Mouse (Mus musculus) cerebellum, postnatal 36 days (tissue): ENCODE data around the gene Bpifc.
"Not testable (repeated sequence)": the region's sequence is repeated elsewhere in the genome, so short reads cannot be mapped to it uniquely, and the experiment has no call there.

Experiments
- DNase-seq, 2 experiments: peaks; one replicate each; pipeline ENCODE4 v3.0.0; 2021 to 2022; ENCODE audit warnings: mixed read lengths in 2 of 2

The Bpifc gene

DNA sequence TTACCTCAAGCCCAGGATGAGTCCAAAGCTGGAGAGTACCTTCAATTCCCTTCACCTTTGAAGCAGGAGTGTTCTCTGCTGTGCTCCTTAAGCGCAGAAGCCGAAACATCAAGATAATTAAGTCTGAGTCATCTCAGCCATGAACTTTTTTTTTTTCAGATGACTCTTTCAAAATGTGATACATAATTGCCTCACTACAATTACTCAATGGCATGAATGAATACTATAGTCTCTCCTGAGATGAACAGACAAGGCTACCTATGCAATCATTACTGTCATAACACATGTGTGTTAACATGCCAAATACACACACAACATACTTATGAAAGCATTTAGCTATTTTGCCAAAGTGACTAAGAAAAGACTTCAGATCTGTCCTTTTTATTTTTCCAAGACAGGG is at the start of gene Bpifc:
Bpifc (minus strand) TSS at position 115 of the 400 bp plus-strand sequence.
- no peak for DNase-seq

DNA sequence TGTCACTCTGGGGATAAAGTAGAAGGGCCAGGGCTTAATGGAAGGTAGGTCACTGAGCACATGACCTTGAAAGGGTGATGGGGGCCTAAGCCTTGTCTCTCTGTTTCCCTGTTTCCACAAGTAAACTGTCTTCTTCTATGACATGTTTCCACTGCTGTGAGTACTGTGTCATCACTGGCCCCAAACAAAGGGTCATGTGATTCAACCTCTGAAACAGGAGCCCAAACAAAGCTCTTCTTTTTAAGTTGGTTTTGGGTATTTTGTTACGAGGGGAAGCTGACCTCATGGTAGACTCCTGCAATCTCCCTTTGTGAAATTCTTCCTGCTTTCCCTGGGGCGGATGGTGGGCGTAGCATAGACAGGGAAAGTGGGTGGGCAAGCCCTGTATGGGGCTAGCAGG is 48.6 kb upstream of the Bpifc start:
- DNase-seq, result no peak

DNA sequence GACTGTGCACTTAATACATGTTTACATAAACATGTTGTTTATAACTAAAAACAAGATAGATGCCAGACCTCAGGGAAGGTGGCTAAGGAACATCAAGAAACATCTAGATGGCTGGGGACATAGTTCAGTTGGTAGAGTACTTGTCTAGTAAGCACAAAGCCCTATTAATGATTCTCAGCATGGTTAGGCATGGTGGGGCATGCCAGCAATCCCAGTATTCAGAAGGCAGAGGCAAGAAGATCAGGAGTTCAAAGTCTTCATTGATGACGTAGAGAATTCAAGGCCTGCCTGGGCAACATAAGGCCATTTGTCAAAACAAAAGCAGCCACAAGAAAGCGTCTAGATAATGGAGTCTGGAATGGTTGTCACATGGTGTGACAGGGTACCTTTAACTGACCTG is 46.0 kb upstream of the Bpifc start:
- DNase-seq, result no peak

DNA sequence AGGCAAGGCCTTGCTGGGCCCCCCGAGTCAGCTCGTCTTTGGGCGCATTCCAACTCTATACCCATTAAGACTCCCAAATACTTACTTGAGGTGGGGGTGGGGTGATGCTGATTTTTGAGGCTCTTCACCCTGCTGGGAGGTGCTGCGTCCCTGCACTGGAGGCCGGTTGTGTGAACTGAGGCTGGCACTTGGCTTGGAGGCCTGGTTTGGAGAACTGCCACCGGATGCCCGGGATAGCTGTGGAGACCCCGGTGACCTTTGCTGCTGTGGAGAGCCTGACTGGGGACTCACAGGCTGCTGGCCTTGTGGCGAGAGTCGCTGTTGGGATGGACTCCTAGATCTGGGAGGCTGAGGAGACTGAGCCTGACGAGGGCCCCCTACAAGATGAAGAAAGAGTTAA is 45.6 kb upstream of the Bpifc start:
- DNase-seq, result no peak

DNA sequence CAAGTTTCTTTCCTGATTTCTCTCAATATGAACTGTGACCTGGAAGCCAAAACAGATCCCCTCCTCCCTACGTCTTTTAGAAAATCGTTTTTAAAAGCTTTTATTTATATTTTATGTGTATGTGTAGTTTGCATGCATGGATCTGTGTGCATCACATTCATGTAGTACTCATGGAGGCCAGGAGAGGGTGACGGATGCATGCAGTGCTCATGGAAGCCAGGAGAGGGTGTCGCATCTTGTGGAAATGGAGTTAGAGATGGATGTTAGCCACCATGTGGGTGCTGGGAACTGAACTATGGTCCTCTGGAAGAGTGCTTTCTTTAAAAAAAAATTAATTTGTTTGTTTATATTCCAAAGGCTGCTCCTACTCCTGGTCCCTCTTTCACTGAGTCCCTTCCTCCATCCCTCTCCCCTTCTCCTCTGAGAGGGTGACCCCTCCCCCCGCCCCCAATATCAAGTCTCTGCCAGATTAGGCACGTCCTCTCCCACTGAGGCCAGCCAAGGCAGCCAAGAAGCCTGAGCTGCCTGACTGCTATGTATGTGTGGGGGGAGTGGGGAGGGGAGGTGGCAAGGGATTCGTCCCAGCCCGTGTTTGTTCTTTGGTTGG is 44.7 kb upstream of the Bpifc start:
- DNase-seq, result no peak

DNA sequence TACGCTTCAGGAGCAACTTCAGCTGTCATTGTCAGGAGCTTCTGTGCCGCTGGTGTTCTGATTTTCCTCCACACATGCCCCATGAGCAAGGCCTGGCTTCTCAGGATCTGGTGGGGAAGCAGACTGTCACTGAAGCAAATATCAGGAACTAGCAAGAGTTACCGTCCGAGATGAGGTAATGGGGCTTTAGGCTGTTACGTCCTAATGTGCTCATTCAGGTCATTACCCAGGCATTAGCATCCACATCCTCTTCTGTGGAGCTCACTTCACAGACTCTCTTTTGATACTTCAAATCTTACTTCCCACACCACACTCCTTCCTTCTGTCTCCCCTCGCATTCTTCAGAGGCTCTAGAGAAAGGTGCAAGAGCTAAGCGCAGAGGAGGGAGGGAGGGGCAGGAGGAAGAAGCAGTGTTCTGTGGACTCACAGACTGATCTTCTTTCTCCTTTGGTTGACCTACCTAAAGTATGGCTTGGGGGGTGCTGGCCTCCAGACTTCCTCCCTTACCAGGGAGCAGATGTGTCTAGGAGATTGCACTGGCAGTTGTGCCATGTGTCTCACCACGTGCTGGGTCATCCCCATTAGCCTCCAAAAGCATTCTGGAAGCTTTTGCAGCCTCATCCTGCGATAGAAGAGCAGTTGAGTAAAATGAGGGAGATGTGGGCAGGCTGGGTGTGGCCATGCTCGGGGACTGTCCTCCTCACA is 41.3 kb upstream of the Bpifc start:
- no peak for DNase-seq

DNA sequence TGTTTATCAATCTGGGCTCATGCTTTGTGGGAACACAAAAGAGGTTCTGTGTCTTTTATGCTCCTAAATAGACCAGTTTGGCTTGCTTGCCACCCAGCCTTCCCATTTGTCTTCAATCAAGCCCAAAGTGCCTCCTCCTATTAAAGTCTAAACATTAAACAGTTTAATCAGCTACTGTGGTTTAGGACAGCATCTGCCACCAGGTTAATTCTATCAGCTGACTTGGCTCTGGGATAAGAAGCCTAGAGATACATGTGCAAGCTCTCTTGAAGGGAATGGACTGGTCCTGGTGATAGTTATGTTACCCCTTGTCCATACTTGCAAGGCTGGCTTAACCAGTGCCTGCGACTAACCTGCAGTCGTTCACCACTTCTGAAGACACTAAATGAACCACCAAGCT is 38.8 kb upstream of the Bpifc start:
- no peak for DNase-seq

DNA sequence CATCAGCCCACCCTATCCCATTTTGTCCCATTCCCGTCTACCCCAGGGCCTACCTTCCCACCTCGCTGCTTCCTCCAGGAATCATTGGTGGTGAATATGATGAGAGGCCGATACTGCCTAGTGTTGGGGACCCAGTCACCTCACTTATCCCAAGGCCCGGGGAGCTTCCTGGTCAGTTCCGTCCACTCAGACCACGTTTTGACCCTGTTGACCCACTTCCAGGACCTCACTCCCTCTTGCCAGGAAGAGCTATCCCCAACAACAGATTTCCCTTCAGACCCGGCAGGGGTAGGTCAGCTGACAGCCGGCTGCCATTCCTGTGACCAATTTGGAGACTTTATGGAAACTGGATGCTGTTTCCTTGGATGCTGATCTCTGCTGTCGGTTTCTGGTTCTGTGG is 36.1 kb upstream of the Bpifc start:
- DNase-seq, result no peak

DNA sequence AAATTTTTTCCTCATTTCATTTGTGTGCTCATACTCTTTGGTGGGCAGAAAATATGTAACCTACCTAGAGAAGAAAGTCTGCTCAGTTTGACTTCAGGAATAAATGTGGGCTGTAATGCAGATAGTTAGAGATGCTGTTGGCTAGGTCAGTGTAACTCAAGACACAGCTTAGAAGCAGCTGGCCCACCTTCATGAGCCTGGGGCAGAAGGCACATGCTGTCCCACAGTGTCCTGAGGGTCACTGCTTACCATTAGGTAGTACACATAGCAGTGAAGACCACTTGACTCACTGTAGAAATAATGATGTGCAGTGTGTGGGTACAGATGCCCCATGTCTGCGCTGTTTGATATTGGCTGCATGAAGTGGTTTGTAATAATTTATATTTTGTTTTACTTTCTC is 34.7 kb upstream of the Bpifc start:
- no peak for DNase-seq

DNA sequence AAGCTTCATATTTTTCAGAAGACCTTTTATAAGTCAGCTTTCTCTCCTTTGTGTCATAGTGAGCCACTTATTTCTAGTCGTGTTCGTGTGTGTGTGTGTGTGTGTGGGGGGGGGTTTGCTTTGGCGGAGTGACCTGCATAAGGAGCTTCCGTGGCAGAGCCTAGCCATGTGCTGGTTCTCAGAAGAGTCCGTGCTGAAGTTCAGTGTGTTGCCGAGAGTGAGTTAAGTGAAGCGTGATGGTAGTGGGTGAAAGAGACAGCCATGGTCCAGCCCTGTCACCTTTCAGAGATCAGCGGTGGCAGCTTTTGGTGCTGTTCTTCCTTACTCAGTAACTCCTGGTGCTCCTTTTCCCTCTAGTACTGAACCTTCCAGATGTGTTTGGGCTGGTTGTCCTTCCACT is 32.4 kb upstream of the Bpifc start:
- DNase-seq, result no peak

DNA sequence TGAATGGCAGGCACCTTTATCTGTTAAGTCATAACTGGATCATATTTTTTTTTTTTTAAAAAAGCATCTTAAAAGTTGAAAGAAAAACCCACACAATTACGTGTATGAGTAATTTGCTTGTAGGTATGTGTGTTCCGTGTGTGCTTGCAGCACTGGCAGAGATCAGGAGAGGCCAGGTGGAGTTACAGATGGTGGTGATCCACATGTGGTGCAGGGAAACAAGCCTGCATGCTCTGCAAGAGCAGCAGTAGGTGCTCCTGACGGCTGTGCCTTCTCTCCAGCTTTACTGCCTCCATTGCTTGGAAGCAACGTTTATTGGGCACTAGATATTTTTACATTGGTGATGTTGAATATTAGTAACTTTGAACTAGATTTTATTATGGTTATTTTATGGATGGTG is 32.0 kb upstream of the Bpifc start:
- DNase-seq, result peak in 1 of 2 experiments; percentile 34

DNA sequence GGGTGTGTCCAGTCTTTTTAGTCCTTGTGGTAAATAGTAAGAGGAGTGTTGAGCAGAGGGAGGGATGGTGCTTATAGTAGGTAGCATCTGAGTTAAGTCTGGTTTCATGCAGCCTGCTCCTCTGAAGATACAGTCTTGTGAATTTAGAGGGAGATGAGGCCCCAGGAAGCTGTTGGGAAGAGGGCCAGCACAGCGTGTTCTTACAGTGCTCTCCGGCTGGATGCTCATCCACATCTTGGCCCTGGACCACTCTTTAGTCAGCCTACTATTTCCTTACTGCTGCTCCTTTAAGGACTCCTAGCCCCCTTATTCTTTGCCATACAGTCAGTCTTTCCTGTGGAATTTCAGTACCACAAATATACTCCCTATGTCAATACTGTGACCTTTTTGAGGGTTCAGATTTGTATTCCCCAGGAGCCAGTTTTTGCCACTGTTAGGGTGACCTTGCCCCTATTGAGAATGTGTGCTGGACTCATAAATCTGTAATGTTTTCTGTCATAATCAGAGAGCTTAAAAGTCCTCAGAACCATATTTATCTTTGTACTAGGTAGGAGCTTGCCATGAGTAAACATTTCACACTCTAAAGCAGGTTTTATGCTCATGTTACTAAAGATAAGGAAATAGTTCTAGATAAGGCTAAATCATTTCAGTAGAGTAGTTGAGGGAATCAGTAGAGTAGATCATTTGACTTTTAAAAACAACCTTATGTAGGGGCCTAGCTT is 22.5 kb upstream of the Bpifc start:
- no peak for DNase-seq

DNA sequence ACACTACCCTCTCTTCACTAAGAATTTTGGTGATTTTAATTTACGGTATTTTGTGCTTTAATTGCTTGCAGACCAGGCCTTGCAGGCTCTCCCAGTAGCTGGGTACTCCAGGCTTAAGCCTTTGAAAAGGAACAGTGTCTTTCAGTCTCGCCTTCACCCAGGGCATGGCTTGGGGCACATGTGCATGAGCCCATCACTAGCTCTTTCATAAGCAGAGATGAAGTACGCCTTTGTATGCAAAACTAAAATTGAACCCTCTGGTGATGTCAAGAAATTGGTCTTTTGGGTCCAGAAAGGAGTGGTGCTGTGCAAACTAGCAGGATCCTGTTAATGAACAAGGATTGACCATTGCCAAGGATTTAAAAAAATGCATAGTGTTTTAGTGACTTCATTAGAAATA is 20.8 kb upstream of the Bpifc start:
- no peak for DNase-seq

DNA sequence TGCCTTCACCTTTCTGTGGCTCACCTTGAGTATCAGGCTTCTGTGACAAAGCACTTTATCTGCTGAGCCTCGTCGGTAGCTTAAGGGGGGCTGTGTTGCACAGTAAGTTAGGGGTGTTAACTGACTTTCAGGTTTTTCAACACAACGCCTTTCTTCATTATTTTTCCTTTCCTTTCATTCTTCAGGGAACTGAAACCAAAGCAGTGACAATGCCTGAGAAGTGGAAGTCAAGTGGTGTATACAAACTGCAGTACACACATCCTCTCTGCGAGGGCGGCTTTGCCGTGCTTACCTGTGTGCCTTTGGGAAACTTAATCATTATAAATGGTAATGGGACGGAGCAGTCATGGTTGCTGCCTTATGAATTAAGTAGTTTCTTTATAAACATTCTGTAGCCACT is 19.0 kb upstream of the Bpifc start:
- DNase-seq, result no peak

DNA sequence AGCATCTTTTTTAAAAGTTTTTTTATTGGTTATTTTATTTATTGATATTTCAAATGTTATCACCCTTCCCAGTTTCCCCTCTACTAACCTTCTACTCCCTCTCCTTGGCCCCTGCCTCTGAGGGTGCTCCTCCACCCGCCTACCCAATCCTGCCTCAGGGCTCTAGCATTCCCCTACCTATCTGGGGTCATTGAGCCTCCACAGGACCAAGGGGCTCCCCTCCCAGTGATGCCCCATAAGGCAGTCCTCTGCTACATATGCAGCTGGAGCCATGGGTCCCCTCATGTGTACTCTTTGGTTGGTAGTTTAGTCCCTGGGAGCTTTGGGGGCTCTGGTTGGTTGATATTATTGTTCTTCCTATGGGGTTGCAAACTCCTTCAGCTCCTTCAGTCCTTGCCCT is 15.1 kb upstream of the Bpifc start:
- DNase-seq, result not testable (repeated sequence)

DNA sequence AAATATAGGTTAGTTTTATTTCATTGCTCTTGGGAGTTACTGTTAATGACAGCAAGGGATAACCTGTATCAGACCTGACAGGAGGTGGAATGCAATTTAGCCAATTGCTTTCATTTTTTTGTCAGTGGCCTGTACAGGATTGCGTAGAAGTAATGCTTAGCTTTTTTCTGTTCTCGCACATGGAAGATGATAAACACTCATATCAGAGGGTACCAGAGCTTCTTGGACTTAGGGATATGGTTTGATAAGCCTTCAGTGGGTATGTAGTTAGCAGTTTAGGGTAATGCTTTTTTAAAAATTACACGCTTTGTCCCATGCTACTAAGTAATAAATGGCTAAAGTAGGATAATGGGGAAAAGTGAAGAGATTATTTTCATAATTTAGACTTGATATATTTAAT is 14.7 kb upstream of the Bpifc start:
- no peak for DNase-seq

DNA sequence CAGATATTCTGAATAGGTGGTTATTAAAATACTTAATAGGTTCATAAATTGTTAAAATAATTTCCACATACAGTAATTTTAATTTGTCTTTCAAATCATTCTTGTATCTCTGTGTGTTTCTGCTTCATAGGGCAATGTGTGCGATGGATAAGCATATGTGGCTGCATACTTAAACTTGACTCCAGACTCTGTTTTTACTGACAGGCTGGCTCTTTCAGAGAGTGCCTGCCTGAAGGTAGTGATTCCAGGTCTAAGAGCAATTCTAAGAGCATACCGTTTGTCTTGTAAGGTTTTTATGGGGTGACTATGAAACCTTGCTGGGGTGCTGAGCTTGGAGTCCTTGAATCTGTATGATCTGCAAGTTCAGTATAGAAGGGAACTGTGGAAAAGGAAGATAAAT is 14.2 kb upstream of the Bpifc start:
- no peak for DNase-seq

DNA sequence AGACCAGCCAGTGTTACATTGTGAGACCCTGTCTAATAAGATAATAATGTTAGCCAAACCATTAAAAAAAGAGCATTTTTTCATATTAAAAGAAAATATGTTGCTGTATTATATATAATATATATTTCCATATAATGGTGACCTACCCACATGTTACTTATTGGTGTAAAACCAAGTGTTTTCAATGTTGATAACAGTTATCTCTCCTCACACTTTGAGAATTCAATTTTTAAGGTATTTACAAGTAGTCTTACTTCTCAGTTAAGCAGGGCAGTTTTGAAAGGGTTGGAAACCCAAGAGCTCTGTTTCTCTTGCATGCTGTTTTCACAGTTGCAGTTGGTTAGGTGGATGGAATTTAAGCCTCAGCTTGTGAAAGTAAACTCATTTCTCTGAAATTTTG is 11.5 kb upstream of the Bpifc start:
- DNase-seq, result no peak

DNA sequence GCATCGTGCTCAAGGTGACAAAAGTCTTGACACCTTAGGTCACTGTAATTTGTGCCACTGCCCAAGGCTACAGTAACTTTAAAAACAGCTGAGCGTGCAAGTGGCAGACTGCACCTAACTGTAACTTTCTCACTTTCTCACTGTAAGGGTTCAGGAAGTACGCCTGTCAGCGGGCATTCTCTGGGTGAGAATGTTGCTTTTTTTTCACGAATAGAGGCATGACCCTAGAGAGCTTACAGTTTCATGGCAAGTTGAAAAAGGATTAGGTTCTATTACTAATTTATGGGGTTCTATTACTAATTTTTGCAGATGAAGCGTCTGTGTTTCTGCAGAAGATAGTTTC is 10.8 kb upstream of the Bpifc start:
- DNase-seq, result no peak

DNA sequence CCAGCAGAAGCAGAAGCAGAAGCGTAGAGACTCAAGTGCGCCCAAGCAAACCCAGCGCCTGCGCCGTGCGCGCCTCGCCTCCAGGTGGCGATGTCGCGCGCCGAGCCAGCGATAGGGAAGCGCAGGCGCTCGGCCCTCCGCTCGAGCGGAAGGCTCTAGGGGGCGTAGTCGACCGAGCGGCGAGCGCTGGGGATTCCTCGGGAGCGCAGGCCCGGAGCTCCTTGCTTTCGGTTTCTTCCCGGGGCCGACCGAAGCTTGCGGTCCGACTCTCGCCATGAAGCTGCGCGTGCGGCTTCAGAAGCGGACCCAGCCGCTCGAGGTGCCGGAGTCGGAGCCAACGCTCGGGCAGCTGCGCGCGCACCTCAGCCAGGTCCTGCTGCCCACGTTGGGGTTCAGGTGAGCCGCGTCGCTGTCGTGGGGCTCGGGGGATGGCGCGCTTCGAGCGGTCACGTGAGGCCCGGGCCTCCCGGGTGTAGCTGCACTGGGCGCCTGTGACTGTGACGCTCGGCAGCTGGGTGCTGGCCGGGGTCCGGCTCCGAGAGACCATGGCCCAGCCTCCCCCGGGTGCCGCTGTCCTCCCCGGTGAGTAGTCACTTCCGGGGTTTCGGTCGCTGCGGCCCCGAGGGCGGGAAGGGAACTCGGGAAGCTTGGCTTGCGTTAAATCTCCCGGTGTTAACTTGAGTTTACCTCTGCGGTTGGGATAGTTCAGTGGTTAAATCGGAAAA is 10.2 kb upstream of the Bpifc start, which contains the start of gene Fbxo7:
Fbxo7 (plus strand) TSS at position 224 of the 725 bp plus-strand sequence.
- peak; percentile 85 to 88 for DNase-seq

DNA sequence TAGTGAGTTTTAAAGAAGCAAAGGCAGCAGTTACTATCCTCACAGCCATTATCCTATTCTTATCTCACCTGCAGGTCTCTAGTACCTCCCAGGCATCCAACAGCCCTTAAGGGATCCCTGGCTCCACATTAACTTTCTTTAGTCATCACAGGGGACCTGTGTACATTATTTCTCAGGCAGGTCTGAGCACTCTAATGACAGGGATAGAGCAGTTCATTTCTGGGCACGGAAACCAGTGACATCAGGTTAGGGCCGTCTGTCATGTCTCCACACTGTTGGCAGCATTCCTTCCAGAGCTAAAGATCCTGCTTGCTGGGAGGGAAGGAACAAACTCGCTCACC is 9.7 kb upstream of the Bpifc start:
- no peak for DNase-seq

DNA sequence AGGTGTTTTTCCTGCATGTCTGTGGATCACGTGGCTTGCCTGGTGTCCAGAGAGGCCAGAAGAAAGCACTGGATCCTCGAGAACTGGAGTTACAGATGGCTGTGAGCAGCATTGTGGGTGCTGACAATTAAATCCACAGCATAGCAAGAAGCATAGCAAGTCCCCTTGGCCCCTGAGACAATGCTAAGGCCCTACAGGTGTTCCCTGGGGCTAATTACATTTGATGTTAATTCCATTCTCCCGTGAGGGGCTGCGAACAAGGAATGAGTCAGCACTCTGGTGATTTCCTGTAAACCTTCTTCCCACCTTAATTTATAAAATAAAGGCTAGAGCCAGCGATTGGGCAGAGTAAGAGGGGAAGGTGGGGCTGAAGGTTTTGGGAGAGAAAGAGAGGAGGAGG is 7.1 kb upstream of the Bpifc start:
- DNase-seq, result no peak

DNA sequence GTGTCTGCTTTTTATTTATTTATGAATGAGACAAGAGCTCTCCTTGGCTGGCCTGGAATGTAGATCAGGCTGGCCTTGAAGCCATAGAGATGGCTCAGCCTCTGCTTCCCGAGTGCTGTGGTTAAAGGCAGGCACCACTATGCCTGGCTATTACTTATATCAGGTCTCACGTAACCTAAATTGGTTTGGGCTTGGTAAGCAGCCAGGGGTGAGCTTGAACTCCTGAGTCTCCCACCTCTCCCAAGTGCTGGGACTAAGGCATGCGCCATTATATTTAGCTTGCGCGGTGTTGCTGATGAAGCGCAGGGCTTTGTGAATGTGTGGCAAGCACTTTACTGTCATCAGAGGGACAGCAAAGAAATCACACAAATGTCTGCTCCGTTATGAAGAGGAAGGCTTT is 6.1 kb upstream of the Bpifc start:
- no peak for DNase-seq

DNA sequence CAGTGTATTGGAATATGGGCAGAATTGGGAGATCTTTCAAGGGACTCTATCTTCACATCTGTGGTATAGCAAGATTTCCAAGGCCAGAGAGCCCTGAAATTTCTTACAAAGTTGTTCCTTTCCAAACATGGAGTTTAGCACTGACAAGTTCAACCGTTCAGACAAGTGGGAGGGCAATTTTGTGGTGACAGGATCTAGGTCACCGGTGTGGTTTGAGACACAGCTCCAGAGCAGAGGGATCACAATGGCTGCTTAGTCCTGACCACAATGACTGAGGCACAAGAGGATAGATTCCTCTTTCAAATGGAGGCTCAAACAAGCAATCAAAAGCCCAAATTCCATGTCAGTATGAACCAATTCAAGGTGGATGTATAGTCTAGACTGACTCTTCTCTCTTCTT is 523 bp downstream of the Bpifc start:
- DNase-seq, result no peak
